Mouse (Mus musculus): ENCODE measurements around the gene Dnah14. TPM values are rescaled to one million over a fixed set of nuclear protein-coding genes. Genes with fewer than 3 reads are reported as not detected.

Dnah14 gene
- not detected in 2 replicates for polyA plus RNA-seq (2012; rRNA removed; ENCODE audit: low replicate concordance)

DNA sequence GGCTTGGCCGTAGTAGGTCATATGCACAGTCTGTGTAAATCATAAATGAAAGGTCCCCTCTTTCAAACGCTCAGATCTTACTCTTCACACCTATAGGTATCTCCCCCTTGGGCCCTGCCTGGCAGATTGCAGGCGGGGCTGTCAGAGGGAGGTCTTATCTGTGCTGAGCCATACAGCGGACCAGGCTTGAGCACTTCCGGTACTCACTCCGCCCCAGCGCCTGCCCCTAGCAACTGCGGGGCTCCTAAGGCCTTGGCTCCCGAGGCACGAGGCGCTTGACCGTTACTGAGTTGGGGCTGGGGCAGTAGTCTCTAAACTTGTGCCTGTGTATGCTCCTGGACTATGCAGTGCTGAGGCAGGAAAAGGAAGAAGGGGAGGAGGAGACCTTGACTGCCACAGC is at the start of gene Dnah14:
Gene Dnah14, plus strand, starts transcription at position 238 of the 400 bp plus-strand sequence.

DNA sequence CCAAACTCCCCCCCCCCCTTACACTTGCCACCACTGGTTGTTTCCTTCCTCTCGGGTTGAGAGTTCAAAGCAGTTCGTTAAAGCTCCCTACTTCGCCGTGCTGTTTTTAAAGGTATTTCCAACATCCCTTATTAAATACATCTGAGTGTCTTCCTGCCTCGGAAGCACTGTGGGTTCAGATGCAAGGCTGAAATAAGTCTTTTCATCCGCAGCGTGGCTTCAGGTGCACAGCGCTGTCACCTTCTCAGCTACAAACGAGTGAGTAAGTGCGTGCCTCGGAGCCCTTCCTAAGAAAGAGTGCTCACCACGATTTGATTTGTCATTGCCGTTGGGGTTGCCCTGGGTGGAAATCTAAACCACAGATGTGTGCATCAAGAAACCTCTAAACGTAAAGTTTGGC is 266.4 kb downstream of the Dnah14 start, which contains the start of gene Lbr:
Gene Lbr, minus strand, starts transcription at position 266 of the 400 bp plus-strand sequence.

Other genes starting within 250 kb of the Dnah14 start
- gene Cnih3, start 223.9 kb upstream of the Dnah14 start, polyA plus RNA-seq (2012; rRNA removed; ENCODE audit: low replicate concordance), result 0.07 TPM in 1 of 2 replicates, not detected in the other
- gene Ccdc121, start 65.1 kb upstream of the Dnah14 start, polyA plus RNA-seq (2012; rRNA removed; ENCODE audit: low replicate concordance), result not detected in 2 replicates

Measured in duodenum, adult 2 months (tissue).